10 mouse cellular contexts compared by ENCODE assay signal in genomic region chr11:51820861-51821260, GRCm38 (mm10). TPM values are rescaled to one million over a fixed set of nuclear protein-coding genes. Genes with fewer than 3 reads are reported as not detected.
A peak's percentile ranks its signal among the peaks of the same experiment; 100 is the strongest.
DNase-seq lines count a peak whose midpoint lies in the region; ATAC-seq and TF ChIP-seq lines count a peak whose summit lies in the region.
"Had no signal": no experiment of that assay in that cellular context is flagged by ENCODE, and none has a peak within 500 bp of the region (broad histone marks: within the 10 kb centered on the region; RNA-seq: fewer than 3 reads in every experiment).

No protein-coding gene starts in this region.

- H3K36me3 ChIP-seq in forebrain, embryonic 10.5 days (replicated peaks), result no peaks in the 10 kb centered on the region
- H3K36me3 ChIP-seq in forebrain, embryonic 16.5 days (ENCODE audit: control insufficient read depth, insufficient read depth), result no peaks in the 10 kb centered on the region
- H3K36me3 ChIP-seq in G1E (replicated peaks), result peaks cover 100% of the 10 kb centered on the region

- no peak overlapping the region for H3K9ac ChIP-seq in forebrain, embryonic 16.5 days (replicated peaks; ENCODE audit: low read depth, low read length)
- H3K9ac ChIP-seq: limb, embryonic 13.5 days had no signal

- no peak for ATAC-seq in forebrain, embryonic 16.5 days
- no peak for ATAC-seq in G1E (ENCODE audit: extremely low read depth, insufficient number of reproducible peaks, low FRiP score, poor library complexity, severe bottlenecking)
- ATAC-seq: Patski had no signal

- DNase-seq in forebrain, embryonic 10.5 days (ENCODE audit: extremely low spot score, low spot score), result peak; percentile 79
- peak; percentile 53 for DNase-seq in G1E (ENCODE audit: low spot score)
- peak; percentile 80 for DNase-seq in cerebellum, adult 8-10 months
- DNase-seq in gastrocnemius, postnatal 36 days, result peak; percentile 80 to 81
- DNase-seq in left cerebral cortex, adult 11 months (ENCODE audit: low spot score), result peak; percentile 47
- peak; percentile 36 to 69 for DNase-seq in monocyte, adult 2 months (ENCODE audit: low read depth in 1 of 2, low spot score in 2 of 2)
- peak; percentile 61 to 69 for DNase-seq in spleen, postnatal 36 days (ENCODE audit: low spot score in 2 of 2)

- TF ChIP-seq CTCF in G1E (IDR thresholded peaks at IDR 0.05; ENCODE audit: low read depth, low read length), result peak; percentile 85

- no peaks in the 10 kb centered on the region for H3K9me3 ChIP-seq in forebrain, embryonic 10.5 days
- H3K9me3 ChIP-seq in forebrain, embryonic 16.5 days (ENCODE audit: control insufficient read depth, low read length), result no peaks in the 10 kb centered on the region
- H3K9me3 ChIP-seq in G1E (replicated peaks), result no peaks in the 10 kb centered on the region
- H3K9me3 ChIP-seq: limb, embryonic 13.5 days had no signal

- no peak overlapping the region for H3K4me3 ChIP-seq in forebrain, embryonic 10.5 days
- no peak overlapping the region for H3K4me3 ChIP-seq in forebrain, embryonic 16.5 days (replicated peaks; ENCODE audit: low read length)
- no peak overlapping the region for H3K4me3 ChIP-seq in G1E (ENCODE audit: low read depth, low read length)
- H3K4me3 ChIP-seq: limb, embryonic 13.5 days had no signal

- WGBS in forebrain, embryonic 10.5 days, result 50% methylated on average over 11 of the region's 11 CpGs
- 34% methylated on average over 11 of the region's 11 CpGs for WGBS in forebrain, embryonic 16.5 days

- no peak overlapping the region for H3K27ac ChIP-seq in forebrain, embryonic 10.5 days
- no peak overlapping the region for H3K27ac ChIP-seq in forebrain, embryonic 16.5 days (ENCODE audit: low read length)
- H3K27ac ChIP-seq: limb, embryonic 13.5 days had no signal

- peaks cover 14% of the 10 kb centered on the region for H3K4me1 ChIP-seq in forebrain, embryonic 10.5 days
- H3K4me1 ChIP-seq in forebrain, embryonic 16.5 days (replicated peaks; ENCODE audit: control insufficient read depth, insufficient read depth, low read length), result no peaks in the 10 kb centered on the region
- H3K4me1 ChIP-seq in G1E (ENCODE audit: insufficient read depth, low read depth, low read length), result peaks cover 20% of the 10 kb centered on the region
- H3K4me1 ChIP-seq: limb, embryonic 13.5 days had no signal

- H3K4me2 ChIP-seq in forebrain, embryonic 16.5 days (ENCODE audit: low read length), result no peak overlapping the region
- H3K4me2 ChIP-seq: limb, embryonic 13.5 days had no signal

- intact Hi-C loops in gastrocnemius, postnatal 36 days (cut with DNase I), result loop anchor here (2.0 kb wide), 1 partner anchor 146 kb away; the partner anchor contains the start of gene Cdkn2aipnl

- no peaks in the 10 kb centered on the region for H3K27me3 ChIP-seq in forebrain, embryonic 10.5 days (ENCODE audit: poor library complexity, severe bottlenecking)
- H3K27me3 ChIP-seq in forebrain, embryonic 16.5 days (replicated peaks; ENCODE audit: control insufficient read depth, insufficient read depth, low read length), result no peaks in the 10 kb centered on the region
- H3K27me3 ChIP-seq in G1E (ENCODE audit: insufficient read depth, low read length), result no peaks in the 10 kb centered on the region
- H3K27me3 ChIP-seq: limb, embryonic 13.5 days; Patski had no signal

RNA-seq across cellular contexts. Expression of gene Jade2, which starts 36.6 kb away (rescaled TPM):
- polyA plus RNA-seq in forebrain, embryonic 10.5 days (2016; fragmentation: Nextera tagmentation; extraction: Ambion mirVana), result 0.57 and 0.64 TPM in 2 replicates
- polyA plus RNA-seq in forebrain, embryonic 16.5 days (2015; fragmentation: Nextera tagmentation; extraction: Ambion mirVana), result 0.47 and 0.70 TPM in 2 replicates
- 8.4 and 8.8 TPM in 2 replicates for total RNA-seq in G1E (2014; fragmentation: Nextera tagmentation)
- 6.9 and 7.0 TPM in 2 replicates for total RNA-seq in G1E (2017)
- polyA plus RNA-seq in G1E (2012), result 12.9 and 13.7 TPM in 2 replicates
- 1 to 10 TPM; 3.6 to 4.4 TPM for total RNA-seq in gastrocnemius, postnatal 36 days (2021)

RNA-seq across cellular contexts. Expression of gene Sar1b, which starts 57.4 kb away (rescaled TPM):
- 112 and 114 TPM in 2 replicates for polyA plus RNA-seq in forebrain, embryonic 10.5 days (2016; fragmentation: Nextera tagmentation; extraction: Ambion mirVana)
- 158 and 160 TPM in 2 replicates for polyA plus RNA-seq in forebrain, embryonic 16.5 days (2015; fragmentation: Nextera tagmentation; extraction: Ambion mirVana)
- total RNA-seq in G1E (2014; fragmentation: Nextera tagmentation), result 103 and 125 TPM in 2 replicates
- 58.7 and 59.2 TPM in 2 replicates for total RNA-seq in G1E (2017)
- polyA plus RNA-seq in G1E (2012), result 2.9 and 4.0 TPM in 2 replicates
- 100 to 1,000 TPM; 428 to 446 TPM for total RNA-seq in gastrocnemius, postnatal 36 days (2021)

RNA-seq across cellular contexts. Expression of gene Sec24a, which starts 57.4 kb away (rescaled TPM):
- 12.8 and 14.0 TPM in 2 replicates for polyA plus RNA-seq in forebrain, embryonic 10.5 days (2016; fragmentation: Nextera tagmentation; extraction: Ambion mirVana)
- polyA plus RNA-seq in forebrain, embryonic 16.5 days (2015; fragmentation: Nextera tagmentation; extraction: Ambion mirVana), result 11.8 and 14.6 TPM in 2 replicates
- total RNA-seq in G1E (2014; fragmentation: Nextera tagmentation) (35.7 and 40.9 TPM in 2 replicates), G1E (2017) (7.7 and 8.2 TPM in 2 replicates)
- 22.4 and 24.7 TPM in 2 replicates for polyA plus RNA-seq in G1E (2012)
- total RNA-seq in gastrocnemius, postnatal 36 days (2021), result 10 to 100 TPM; 38.8 to 42.3 TPM

Comparison
In these comparisons a context has a peak if more than half of its experiments do, and no peak if none do; other contexts are left out.
1. RNA of gene Sar1b, which starts 57.4 kb away (polyA plus RNA-seq): 158 to 160 TPM in forebrain, embryonic 16.5 days and 112 to 114 TPM in forebrain, embryonic 10.5 days; 2.9 to 4.0 TPM in G1E; every median in the first group is over 10 times any median in the second.
2. Peak in every context shown above with its lines, with median percentiles within 50 percentile points of each other: DNase-seq.